Mouse (Mus musculus) heart, embryonic 13.5 days (tissue): ENCODE measurements around the gene Gm43518. TPM values are rescaled to one million over a fixed set of nuclear protein-coding genes. Genes with fewer than 3 reads are reported as not detected.

Source experiments
- ATAC-seq: fragments of 200-750 bp; cut with Nextera tagmentation; 2 replicates; pipeline ENCODE4 v1.8.0; 2017; ENCODE audit warnings: moderate TSS enrichment; ENCODE audit not compliant: insufficient number of reproducible peaks, low FRiP score, low TSS enrichment; ENCODE audit errors: extremely low read depth
- H3K27ac ChIP-seq: fragments of 300-500 bp; sonication (generic); replicated peaks from 2 replicates; pipeline ENCODE4 v1.5.1; 2015; ENCODE audit warnings: moderate library complexity, mild to moderate bottlenecking, inconsistent platforms
- H3K27me3 ChIP-seq: fragments of 300-500 bp; sonication (generic); replicated peaks from 2 replicates; pipeline ENCODE4 v1.6.1; 2015; ENCODE audit warnings: mild to moderate bottlenecking, inconsistent platforms
- H3K36me3 ChIP-seq: fragments of 300-500 bp; sonication (generic); 2 replicates; pipeline ENCODE4 v1.6.1; 2015; ENCODE audit warnings: mild to moderate bottlenecking, inconsistent platforms
- H3K4me1 ChIP-seq: fragments of 300-500 bp; sonication (generic); 2 replicates; pipeline ENCODE4 v1.6.1; 2015; ENCODE audit warnings: inconsistent platforms
- H3K4me2 ChIP-seq: fragments of 300-500 bp; sonication (generic); 2 replicates; pipeline ENCODE4 v1.6.1; 2015; ENCODE audit warnings: inconsistent platforms, mild to moderate bottlenecking, moderate library complexity
- H3K4me3 ChIP-seq: fragments of 300-500 bp; sonication (generic); 2 replicates; pipeline ENCODE4 v1.5.1; 2015; ENCODE audit warnings: moderate library complexity, mild to moderate bottlenecking, inconsistent platforms
- H3K9ac ChIP-seq: fragments of 300-500 bp; sonication (generic); 2 replicates; pipeline ENCODE4 v1.6.1; 2015; ENCODE audit warnings: inconsistent platforms, mild to moderate bottlenecking, moderate library complexity
- H3K9me3 ChIP-seq: fragments of 300-500 bp; sonication (generic); 2 replicates; pipeline ENCODE4 v1.6.1; 2016; ENCODE audit warnings: inconsistent platforms
- WGBS: fragments of 180-500 bp; shearing (Covaris S2); methylation state at CpG from one replicate; pipeline ENCODE4 v1.1.7; 2015; ENCODE audit warnings: mixed read lengths; 5-methylcytosine and 5-hydroxymethylcytosine counted together
- polyA plus RNA-seq: library from polyadenylated mRNA; unstranded; fragments of >200 nt; fragmentation: Nextera tagmentation; extraction: Ambion mirVana; gene quantifications from 2 replicates; pipeline ENCODE4 v1.2.1, GENCODE M21; 2015

The Gm43518 gene
- 1.3 and 2.9 TPM in 2 replicates for polyA plus RNA-seq

DNA sequence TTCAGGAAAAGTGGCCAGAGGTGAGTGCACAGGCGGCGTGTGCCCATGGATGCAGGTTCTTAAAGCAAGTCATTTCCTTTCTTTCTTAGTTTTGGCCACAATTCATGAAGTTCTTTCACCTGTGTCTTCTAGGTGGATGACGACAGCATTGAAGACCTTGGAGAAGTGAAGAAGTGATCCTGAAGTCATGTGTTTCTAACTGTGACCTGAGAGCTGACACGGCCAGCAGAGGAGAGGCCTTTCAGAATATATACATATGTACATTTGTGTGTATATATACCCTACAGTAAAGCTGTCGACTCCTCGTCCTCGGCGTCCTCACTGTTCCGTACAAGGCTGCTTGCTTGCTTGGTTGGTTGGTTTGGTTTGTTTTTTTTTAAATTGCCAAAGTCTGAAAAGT is at the start of gene Gm43518:
Gene Gm43518 (plus strand): TSS at position 301 of the 400 bp plus-strand sequence.
- H3K9me3 ChIP-seq: no peaks in the 10 kb centered on the region
- no peak for ATAC-seq
- peaks cover 7% of the 10 kb centered on the region for H3K4me1 ChIP-seq
- no peak within 1 kb of the TSS for H3K9ac ChIP-seq
- no peak within 1 kb of the TSS for H3K4me3 ChIP-seq
- peaks cover 77% of the 10 kb centered on the region for H3K36me3 ChIP-seq
- H3K4me2 ChIP-seq: no peak within 1 kb of the TSS
- 91% methylated on average over 9 of the region's 9 CpGs for WGBS
- H3K27me3 ChIP-seq: no peaks in the 10 kb centered on the region
- no peak within 1 kb of the TSS for H3K27ac ChIP-seq

- 54% methylated on average over 14 of the region's 14 CpGs for WGBS
Measured at GRCm38 (mm10) chr5:123878056-123878455, 49.2 kb upstream of the Gm43518 start.

DNA sequence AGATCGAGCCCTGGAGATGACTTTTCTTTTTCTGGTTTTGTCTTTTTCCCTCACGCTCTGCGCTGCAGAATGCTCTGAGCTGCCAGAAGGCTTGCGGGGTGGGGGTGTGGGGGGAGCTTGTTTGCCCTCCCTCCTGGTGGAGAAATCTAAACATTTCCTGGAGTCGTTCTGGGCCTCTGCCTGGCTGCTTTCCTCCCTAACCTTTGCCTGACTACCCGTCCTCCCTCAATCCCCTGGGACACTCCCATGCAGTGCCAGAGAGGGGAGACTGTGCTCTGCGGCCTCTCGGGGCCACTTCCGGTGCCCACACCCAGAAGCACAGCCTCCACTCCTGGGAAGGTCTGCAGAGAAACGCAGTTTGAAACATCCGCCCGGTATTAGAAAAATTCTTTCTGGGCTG is 47.3 kb upstream of the Gm43518 start, which contains the start of gene Hcar1:
Gene Hcar1 (minus strand): TSS at position 93 of the 400 bp plus-strand sequence.
- WGBS: 49% methylated on average over 12 of the region's 12 CpGs
- Histone ChIP-seq H3K4me1 (peaks cover 10% of the 10 kb centered on the region; the same call in 1 of the 2 replicates), H3K9me3 (no peaks in the 10 kb centered on the region), H3K9ac (0 out of 2 replicates have a peak within 1 kb of the TSS, but pooled peaks have one; percentile 33), H3K36me3 (no peaks in the 10 kb centered on the region), H3K4me3 (no peak within 1 kb of the TSS), H3K27ac (no peak within 1 kb of the TSS), H3K27me3 (no peaks in the 10 kb centered on the region; the same call in 1 of the 2 replicates), H3K4me2 (peak within 1 kb of the TSS; percentile 35; the same call in 1 of the 2 replicates)
- no peak for ATAC-seq

More at GRCm38 (mm10) chr5:123878056-123878455, 49.2 kb upstream of the Gm43518 start:
- no peaks in the 10 kb centered on the region for H3K9me3 ChIP-seq
- H3K9ac ChIP-seq: 0 out of 2 replicates have a peak overlapping the region, but pooled peaks have one; percentile 10
- no peaks in the 10 kb centered on the region; the same call in 1 of the 2 replicates for H3K27me3 ChIP-seq
- no peak for ATAC-seq
- H3K4me3 ChIP-seq: no peak overlapping the region
- no peak overlapping the region for H3K27ac ChIP-seq
- H3K4me2 ChIP-seq: 0 out of 2 replicates have a peak overlapping the region, but pooled peaks have one; percentile 9
- no peaks in the 10 kb centered on the region for H3K36me3 ChIP-seq
- H3K4me1 ChIP-seq: peaks cover 10% of the 10 kb centered on the region; the same call in 1 of the 2 replicates

DNA sequence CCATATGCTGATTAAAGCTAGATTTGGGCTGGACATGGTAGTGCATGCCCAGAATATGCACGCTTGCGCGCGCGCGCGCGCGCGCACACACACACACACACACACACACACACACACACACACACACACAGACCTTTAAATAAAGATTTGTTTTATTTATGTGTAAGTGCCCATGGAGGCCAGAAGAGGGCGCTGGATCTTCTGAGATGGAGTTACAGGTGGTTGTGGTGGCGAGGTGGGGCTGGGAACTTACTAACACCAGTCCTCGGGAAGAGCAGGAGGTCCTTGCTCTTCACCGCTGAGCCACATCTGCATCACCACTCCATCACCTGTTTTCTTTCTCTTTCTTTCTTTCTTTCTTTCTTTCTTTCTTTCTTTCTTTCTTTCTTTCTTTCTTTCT is 46.4 kb upstream of the Gm43518 start:
- H3K9me3 ChIP-seq: no peaks in the 10 kb centered on the region
- no peak overlapping the region for H3K27ac ChIP-seq
- H3K27me3 ChIP-seq: no peaks in the 10 kb centered on the region; the same call in 1 of the 2 replicates
- ATAC-seq: no peak
- H3K4me3 ChIP-seq: no peak overlapping the region
- H3K36me3 ChIP-seq: no peaks in the 10 kb centered on the region
- WGBS: 70% methylated on average over 14 of the region's 14 CpGs
- H3K4me1 ChIP-seq: peaks cover 10% of the 10 kb centered on the region; the same call in 1 of the 2 replicates
- H3K4me2 ChIP-seq: no peak overlapping the region
- H3K9ac ChIP-seq: no peak overlapping the region

DNA sequence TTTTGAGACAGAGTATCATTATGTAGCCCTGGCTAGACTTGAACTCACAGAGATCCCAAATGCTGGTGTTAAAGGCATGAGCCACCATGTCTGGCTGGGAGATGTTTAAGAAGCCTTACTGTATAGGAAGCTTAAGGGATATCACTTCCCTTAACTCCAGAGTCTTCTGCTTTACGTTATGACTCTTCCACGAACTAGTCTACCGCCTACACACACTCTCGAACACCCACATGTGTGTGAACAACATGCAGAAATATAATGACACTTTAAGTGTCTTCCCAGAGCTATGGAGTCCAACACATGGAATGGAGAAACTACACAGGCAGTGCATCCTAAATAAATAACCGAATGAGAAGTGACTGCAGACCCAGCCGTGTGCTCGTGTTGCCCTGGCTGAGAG is 43.3 kb upstream of the Gm43518 start:
- no peaks in the 10 kb centered on the region for H3K9me3 ChIP-seq
- WGBS: 71% methylated on average over 7 of the region's 7 CpGs
- H3K4me2 ChIP-seq: no peak overlapping the region
- H3K27ac ChIP-seq: no peak overlapping the region
- no peak overlapping the region for H3K4me3 ChIP-seq
- peaks cover 10% of the 10 kb centered on the region; the same call in 1 of the 2 replicates for H3K4me1 ChIP-seq
- H3K27me3 ChIP-seq: no peaks in the 10 kb centered on the region; the same call in 1 of the 2 replicates
- no peaks in the 10 kb centered on the region for H3K36me3 ChIP-seq
- H3K9ac ChIP-seq: no peak overlapping the region
- ATAC-seq: no peak

DNA sequence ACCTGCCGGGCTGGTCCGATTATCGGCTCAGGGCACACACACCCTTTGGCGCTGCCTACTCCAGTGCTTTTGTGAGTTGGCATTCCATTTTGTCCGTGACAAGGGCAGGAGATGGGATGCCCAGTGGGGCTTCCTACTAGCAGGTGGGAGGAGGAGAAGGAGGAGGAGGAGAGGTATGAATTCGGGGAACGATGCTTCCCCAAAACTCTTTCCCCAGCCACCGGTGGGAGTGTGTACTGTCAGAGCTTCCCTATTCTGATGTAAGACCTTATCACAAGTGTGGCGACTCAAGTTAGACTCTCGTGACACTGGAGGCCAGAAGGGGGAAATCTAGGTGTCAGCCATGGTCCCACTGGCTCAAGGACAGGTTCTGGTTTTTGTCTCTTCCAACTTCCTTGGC is 42.9 kb upstream of the Gm43518 start:
- no peak overlapping the region for H3K4me3 ChIP-seq
- H3K4me1 ChIP-seq: peaks cover 10% of the 10 kb centered on the region; the same call in 1 of the 2 replicates
- H3K4me2 ChIP-seq: no peak overlapping the region
- no peaks in the 10 kb centered on the region for H3K36me3 ChIP-seq
- WGBS: 55% methylated on average over 10 of the region's 10 CpGs
- no peaks in the 10 kb centered on the region; the same call in 1 of the 2 replicates for H3K27me3 ChIP-seq
- H3K9ac ChIP-seq: no peak overlapping the region
- H3K9me3 ChIP-seq: no peaks in the 10 kb centered on the region
- no peak overlapping the region for H3K27ac ChIP-seq
- ATAC-seq: no peak

GRCm38 (mm10) chr5:123886365-123886764 is 40.9 kb upstream of the Gm43518 start:
- Histone ChIP-seq H3K27ac (no peak overlapping the region), H3K4me1 (no peaks in the 10 kb centered on the region), H3K36me3 (no peaks in the 10 kb centered on the region), H3K4me3 (no peak overlapping the region), H3K27me3 (no peaks in the 10 kb centered on the region; the same call in 1 of the 2 replicates), H3K9ac (no peak overlapping the region), H3K4me2 (no peak overlapping the region), H3K9me3 (no peaks in the 10 kb centered on the region)
- WGBS: 69% methylated on average over 3 of the region's 3 CpGs
- no peak for ATAC-seq

DNA sequence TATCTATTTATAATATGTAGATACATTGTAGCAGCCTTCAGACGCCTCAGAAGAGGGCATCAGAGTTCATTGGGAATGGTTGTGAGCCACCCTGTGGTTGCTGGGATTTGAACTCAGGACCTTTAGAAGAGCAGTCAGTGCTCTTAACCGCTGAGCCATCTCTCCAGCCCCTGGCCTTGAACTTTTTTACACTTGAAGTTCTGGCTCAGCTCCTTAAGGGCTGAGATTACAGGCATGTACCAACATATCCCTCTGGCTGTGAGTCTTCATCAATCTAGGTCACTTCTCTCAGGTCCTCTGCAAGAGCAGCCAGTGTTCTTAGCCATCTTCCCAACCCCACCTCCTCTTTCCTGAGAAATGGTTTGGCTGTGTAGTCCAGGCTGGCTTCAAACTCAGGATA is 36.9 kb upstream of the Gm43518 start:
- 66% methylated on average over 2 of the region's 2 CpGs for WGBS
- ATAC-seq: no peak
- H3K9ac ChIP-seq: no peak overlapping the region

GRCm38 (mm10) chr5:123890987-123891386 is 36.2 kb upstream of the Gm43518 start:
- no peak overlapping the region for H3K4me2 ChIP-seq
- H3K9ac ChIP-seq: no peak overlapping the region
- H3K9me3 ChIP-seq: no peaks in the 10 kb centered on the region
- no peak overlapping the region for H3K27ac ChIP-seq
- WGBS: 78% methylated on average over 5 of the region's 5 CpGs
- peaks cover 5% of the 10 kb centered on the region; the same call in 1 of the 2 replicates for H3K4me1 ChIP-seq
- no peaks in the 10 kb centered on the region for H3K27me3 ChIP-seq
- no peak for ATAC-seq
- no peaks in the 10 kb centered on the region for H3K36me3 ChIP-seq
- H3K4me3 ChIP-seq: no peak overlapping the region

More for the DNA sequence above, 36.9 kb upstream of the Gm43518 start:
- Histone ChIP-seq H3K27ac (no peak overlapping the region), H3K27me3 (no peaks in the 10 kb centered on the region), H3K4me1 (peaks cover 5% of the 10 kb centered on the region; the same call in 1 of the 2 replicates), H3K9me3 (no peaks in the 10 kb centered on the region), H3K4me2 (no peak overlapping the region), H3K4me3 (no peak overlapping the region), H3K36me3 (no peaks in the 10 kb centered on the region)

GRCm38 (mm10) chr5:123891669-123892068 is 35.5 kb upstream of the Gm43518 start:
- no peak overlapping the region for H3K27ac ChIP-seq
- 42% methylated on average over 6 of the region's 6 CpGs for whole genome bisulfite sequencing
- H3K4me2 ChIP-seq: peak overlapping the region; percentile 42
- peaks cover 5% of the 10 kb centered on the region; the same call in 1 of the 2 replicates for H3K4me1 ChIP-seq
- no peaks in the 10 kb centered on the region for H3K9me3 ChIP-seq
- H3K27me3 ChIP-seq: no peaks in the 10 kb centered on the region
- no peaks in the 10 kb centered on the region for H3K36me3 ChIP-seq
- H3K9ac ChIP-seq: no peak overlapping the region
- ATAC-seq: no peak
- no peak overlapping the region for H3K4me3 ChIP-seq

- no peaks in the 10 kb centered on the region for H3K9me3 ChIP-seq
- no peak overlapping the region for H3K9ac ChIP-seq
- peaks cover 5% of the 10 kb centered on the region; the same call in 1 of the 2 replicates for H3K4me1 ChIP-seq
- H3K4me2 ChIP-seq: no peak overlapping the region
- ATAC-seq: no peak
- H3K4me3 ChIP-seq: no peak overlapping the region
- 87% methylated on average over 5 of the region's 5 CpGs for whole genome bisulfite sequencing
- H3K27ac ChIP-seq: no peak overlapping the region
- no peaks in the 10 kb centered on the region for H3K36me3 ChIP-seq
- H3K27me3 ChIP-seq: no peaks in the 10 kb centered on the region
Measured at GRCm38 (mm10) chr5:123893520-123893919, 33.7 kb upstream of the Gm43518 start.

DNA sequence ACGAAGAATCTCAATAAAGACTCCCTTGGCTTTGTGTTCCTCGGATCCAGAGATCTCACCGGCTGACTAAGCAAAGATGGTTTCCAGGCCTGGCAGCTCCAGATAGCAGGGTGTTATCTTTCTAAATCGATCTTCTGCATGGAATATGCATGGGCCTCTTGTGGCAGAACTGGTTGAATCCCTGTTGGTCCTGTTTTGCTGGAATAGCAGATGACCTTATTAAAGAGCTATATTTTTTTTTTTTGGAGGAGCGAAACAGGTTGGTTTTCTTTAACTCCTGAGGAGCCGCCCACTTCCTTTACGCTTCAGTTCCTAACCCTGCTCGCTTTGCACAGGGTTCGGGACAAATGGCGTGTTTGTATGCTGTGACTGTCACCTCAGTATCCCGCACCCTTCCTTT is 30.8 kb upstream of the Gm43518 start:
- no peak overlapping the region for H3K4me3 ChIP-seq
- no peaks in the 10 kb centered on the region for H3K27me3 ChIP-seq
- H3K27ac ChIP-seq: no peak overlapping the region
- ATAC-seq: no peak
- no peak overlapping the region for H3K9ac ChIP-seq
- 77% methylated on average over 11 of the region's 11 CpGs for WGBS
- peaks cover 5% of the 10 kb centered on the region; the same call in 1 of the 2 replicates for H3K4me1 ChIP-seq
- no peaks in the 10 kb centered on the region for H3K9me3 ChIP-seq
- H3K36me3 ChIP-seq: no peaks in the 10 kb centered on the region
- H3K4me2 ChIP-seq: no peak overlapping the region
